Mouse (Mus musculus): ENCODE measurements around the gene BC024063. TPM values are rescaled to one million over a fixed set of nuclear protein-coding genes. Genes with fewer than 3 reads are reported as not detected.

The BC024063 gene
- polyA plus RNA-seq, 1 experiment from 2014 or later, result 6.2 TPM

Other genes with a start within 250 kb of the BC024063 start
- 7.3 and 9.6 TPM in 2 replicates for gene Gm32687, start 219.4 kb upstream of the BC024063 start, polyA plus RNA-seq (2016; fragmentation: Nextera tagmentation; extraction: Ambion mirVana)
- 5.1 and 5.7 TPM in 2 replicates for gene Zfp781, start 152.9 kb upstream of the BC024063 start, polyA plus RNA-seq (2016; fragmentation: Nextera tagmentation; extraction: Ambion mirVana)
- gene Zfp873, start 35.2 kb upstream of the BC024063 start, polyA plus RNA-seq (2016; fragmentation: Nextera tagmentation; extraction: Ambion mirVana), result 17.2 and 18.6 TPM in 2 replicates
- gene AU041133, start 44.7 kb downstream of the BC024063 start, polyA plus RNA-seq (2016; fragmentation: Nextera tagmentation; extraction: Ambion mirVana), result 4.3 and 4.5 TPM in 2 replicates
- gene Zfp938, start 157.9 kb downstream of the BC024063 start, polyA plus RNA-seq (2016; fragmentation: Nextera tagmentation; extraction: Ambion mirVana), result 13.9 and 14.2 TPM in 2 replicates
- gene 4932415D10Rik, start 233.2 kb downstream of the BC024063 start, polyA plus RNA-seq (2016; fragmentation: Nextera tagmentation; extraction: Ambion mirVana), result not detected in 2 replicates

All from embryonic facial prominence, embryonic 10.5 days (tissue).